Mouse (Mus musculus): Measurements from ENCODE around the gene Prdm1. TPM values are rescaled to one million over a fixed set of nuclear protein-coding genes. Genes with fewer than 3 reads are reported as not detected.

Gene Prdm1
- total and polyA plus RNA-seq, 3 experiments, result 8.9 to 29.1 (median 10.7) TPM

GRCm38 (mm10) chr10:44502891-44503290 lies 25.4 kb downstream of the Prdm1 start:
- no peak for ATAC-seq (ENCODE audit: extremely low read depth, insufficient number of reproducible peaks, low FRiP score, poor library complexity, severe bottlenecking)
- DNase-seq (ENCODE audit: low spot score), result no peak
- Histone ChIP-seq H3K4me1 (ENCODE audit: insufficient read depth, low read depth, low read length) (peaks cover under 1% of the 10 kb centered on the region; the same call in 1 of the 2 replicates), H3K4me3 (ENCODE audit: low read depth, low read length) (no peak overlapping the region), H3K9me3 (replicated peaks) (no peaks in the 10 kb centered on the region), H3K27me3 (ENCODE audit: insufficient read depth, low read length) (0 out of 2 replicates have a peak, but pooled peaks cover 3% of the 10 kb centered on the region), H3K36me3 (replicated peaks) (no peaks in the 10 kb centered on the region)
- TF ChIP-seq CTCF (IDR thresholded peaks at IDR 0.05; ENCODE audit: low read depth, low read length), result no peak
- TF ChIP-seq TAL1 (conservative IDR thresholded peaks at IDR 0.05; ENCODE audit: low read depth, low read length), result no peak
- no peak for TF ChIP-seq GATA2 (IDR thresholded peaks at IDR 0.05; ENCODE audit: borderline replicate concordance, low read depth, low read length)
- no peak for TF ChIP-seq GATA1 (IDR thresholded peaks at IDR 0.05; ENCODE audit: borderline replicate concordance, low read length)
- no peak for TF ChIP-seq POLR2AphosphoS5 (IDR thresholded peaks at IDR 0.05; ENCODE audit: insufficient replicate concordance, low read depth, low read length)

GRCm38 (mm10) chr10:44499897-44500519 lies 28.3 kb downstream of the Prdm1 start:
- ATAC-seq (ENCODE audit: extremely low read depth, insufficient number of reproducible peaks, low FRiP score, poor library complexity, severe bottlenecking), result no peak
- TF ChIP-seq TAL1 (conservative IDR thresholded peaks at IDR 0.05; ENCODE audit: low read depth, low read length) (no peak), GATA1 (IDR thresholded peaks at IDR 0.05; ENCODE audit: borderline replicate concordance, low read length) (no peak), GATA2 (IDR thresholded peaks at IDR 0.05; ENCODE audit: borderline replicate concordance, low read depth, low read length) (no peak), POLR2AphosphoS5 (IDR thresholded peaks at IDR 0.05; ENCODE audit: insufficient replicate concordance, low read depth, low read length) (no peak), CTCF (IDR thresholded peaks at IDR 0.05; ENCODE audit: low read depth, low read length) (no peak)

GRCm38 (mm10) chr10:44493818-44494492 lies 34.3 kb downstream of the Prdm1 start:
- no peaks in the 10 kb centered on the region; the same call in 1 of the 2 replicates for H3K27me3 ChIP-seq (ENCODE audit: insufficient read depth, low read length)
- no peaks in the 10 kb centered on the region for H3K9me3 ChIP-seq (replicated peaks)
- DNase-seq (ENCODE audit: low spot score) (no peak), ATAC-seq (ENCODE audit: extremely low read depth, insufficient number of reproducible peaks, low FRiP score, poor library complexity, severe bottlenecking) (no peak)
- H3K4me3 ChIP-seq (ENCODE audit: low read depth, low read length), result no peak overlapping the region
- TF ChIP-seq CTCF (IDR thresholded peaks at IDR 0.05; ENCODE audit: low read depth, low read length) (no peak), GATA1 (IDR thresholded peaks at IDR 0.05; ENCODE audit: borderline replicate concordance, low read length) (no peak), TAL1 (conservative IDR thresholded peaks at IDR 0.05; ENCODE audit: low read depth, low read length) (no peak), POLR2AphosphoS5 (IDR thresholded peaks at IDR 0.05; ENCODE audit: insufficient replicate concordance, low read depth, low read length) (no peak), GATA2 (IDR thresholded peaks at IDR 0.05; ENCODE audit: borderline replicate concordance, low read depth, low read length) (no peak)
- H3K36me3 ChIP-seq (replicated peaks), result no peaks in the 10 kb centered on the region
- H3K4me1 ChIP-seq (ENCODE audit: insufficient read depth, low read depth, low read length), result no peaks in the 10 kb centered on the region

More at GRCm38 (mm10) chr10:44499897-44500519, 28.3 kb downstream of the Prdm1 start:
- Histone ChIP-seq H3K4me3 (ENCODE audit: low read depth, low read length) (no peak overlapping the region), H3K4me1 (ENCODE audit: insufficient read depth, low read depth, low read length) (no peaks in the 10 kb centered on the region), H3K36me3 (replicated peaks) (no peaks in the 10 kb centered on the region), H3K27me3 (ENCODE audit: insufficient read depth, low read length) (0 out of 2 replicates have a peak, but pooled peaks cover 3% of the 10 kb centered on the region), H3K9me3 (replicated peaks) (no peaks in the 10 kb centered on the region)
- DNase-seq (ENCODE audit: low spot score), result no peak

GRCm38 (mm10) chr10:44492815-44493525 lies 35.3 kb downstream of the Prdm1 start:
- ATAC-seq (ENCODE audit: extremely low read depth, insufficient number of reproducible peaks, low FRiP score, poor library complexity, severe bottlenecking), result no peak
- Histone ChIP-seq H3K4me1 (ENCODE audit: insufficient read depth, low read depth, low read length) (no peaks in the 10 kb centered on the region), H3K27me3 (ENCODE audit: insufficient read depth, low read length) (no peaks in the 10 kb centered on the region; the same call in 1 of the 2 replicates), H3K36me3 (replicated peaks) (no peaks in the 10 kb centered on the region), H3K4me3 (ENCODE audit: low read depth, low read length) (no peak overlapping the region), H3K9me3 (replicated peaks) (no peaks in the 10 kb centered on the region)
- TF ChIP-seq POLR2AphosphoS5 (IDR thresholded peaks at IDR 0.05; ENCODE audit: insufficient replicate concordance, low read depth, low read length) (no peak), GATA1 (IDR thresholded peaks at IDR 0.05; ENCODE audit: borderline replicate concordance, low read length) (no peak), TAL1 (conservative IDR thresholded peaks at IDR 0.05; ENCODE audit: low read depth, low read length) (no peak), CTCF (IDR thresholded peaks at IDR 0.05; ENCODE audit: low read depth, low read length) (no peak), GATA2 (IDR thresholded peaks at IDR 0.05; ENCODE audit: borderline replicate concordance, low read depth, low read length) (no peak)
- DNase-seq (ENCODE audit: low spot score), result no peak

GRCm38 (mm10) chr10:44490899-44491422 lies 37.3 kb downstream of the Prdm1 start:
- ATAC-seq (ENCODE audit: extremely low read depth, insufficient number of reproducible peaks, low FRiP score, poor library complexity, severe bottlenecking) (no peak), DNase-seq (ENCODE audit: low spot score) (no peak)
- Histone ChIP-seq H3K4me3 (ENCODE audit: low read depth, low read length) (no peak overlapping the region), H3K27me3 (ENCODE audit: insufficient read depth, low read length) (no peaks in the 10 kb centered on the region; the same call in 1 of the 2 replicates), H3K4me1 (ENCODE audit: insufficient read depth, low read depth, low read length) (no peaks in the 10 kb centered on the region), H3K36me3 (replicated peaks) (no peaks in the 10 kb centered on the region), H3K9me3 (replicated peaks) (no peaks in the 10 kb centered on the region)
- TF ChIP-seq GATA2 (IDR thresholded peaks at IDR 0.05; ENCODE audit: borderline replicate concordance, low read depth, low read length), result no peak
- TF ChIP-seq POLR2AphosphoS5 (IDR thresholded peaks at IDR 0.05; ENCODE audit: insufficient replicate concordance, low read depth, low read length), result no peak
- no peak for TF ChIP-seq CTCF (IDR thresholded peaks at IDR 0.05; ENCODE audit: low read depth, low read length)
- TF ChIP-seq TAL1 (conservative IDR thresholded peaks at IDR 0.05; ENCODE audit: low read depth, low read length), result no peak
- no peak for TF ChIP-seq GATA1 (IDR thresholded peaks at IDR 0.05; ENCODE audit: borderline replicate concordance, low read length)
